Mouse (Mus musculus): ENCODE results near the gene Gjc2. TPM values are rescaled to one million over a fixed set of nuclear protein-coding genes. Genes with fewer than 3 reads are reported as not detected.
"Not testable (repeated sequence)": the region's sequence is repeated elsewhere in the genome, so short reads cannot be mapped to it uniquely, and the experiment has no call there.

Gjc2 gene
- polyA plus RNA-seq, 1 experiment from 2014 or later: 0.36 TPM

GRCm38 (mm10) chr11:59212892-59213494 is 30.0 kb upstream of the Gjc2 start:
- H3K36me3 ChIP-seq (ENCODE audit: control insufficient read depth, insufficient read depth, low read length): peaks cover 35% of the 10 kb centered on the region

GRCm38 (mm10) chr11:59212320-59212719 is 29.3 kb upstream of the Gjc2 start:
- not testable (repeated sequence) for H3K9ac ChIP-seq (replicated peaks; ENCODE audit: low read depth, low read length); H3K4me2 ChIP-seq (replicated peaks; ENCODE audit: low read depth, low read length); H3K4me1 ChIP-seq (ENCODE audit: control insufficient read depth, insufficient read depth, low read length); H3K9me3 ChIP-seq (ENCODE audit: control insufficient read depth, low read depth, low read length); H3K27me3 ChIP-seq (ENCODE audit: control insufficient read depth, insufficient read depth, low read length); H3K27ac ChIP-seq (ENCODE audit: low read length); H3K4me3 ChIP-seq (ENCODE audit: low read depth, low read length); ATAC-seq (ENCODE audit: insufficient number of reproducible peaks, insufficient read depth, low FRiP score, low read depth)
- WGBS: 80% methylated on average over 12 of the region's 12 CpGs
- peaks cover 31% of the 10 kb centered on the region for H3K36me3 ChIP-seq (ENCODE audit: control insufficient read depth, insufficient read depth, low read length)

More at GRCm38 (mm10) chr11:59212892-59213494, 30.0 kb upstream of the Gjc2 start:
- no peak overlapping the region for H3K4me2 ChIP-seq (replicated peaks; ENCODE audit: low read depth, low read length)
- peaks cover 10% of the 10 kb centered on the region; the same call in 1 of the 2 replicates for H3K4me1 ChIP-seq (ENCODE audit: control insufficient read depth, insufficient read depth, low read length)
- ATAC-seq (ENCODE audit: insufficient number of reproducible peaks, insufficient read depth, low FRiP score, low read depth): no peak
- no peak overlapping the region for H3K27ac ChIP-seq (ENCODE audit: low read length)
- H3K9me3 ChIP-seq (ENCODE audit: control insufficient read depth, low read depth, low read length): no peaks in the 10 kb centered on the region
- H3K4me3 ChIP-seq (ENCODE audit: low read depth, low read length): no peak overlapping the region
- no peak overlapping the region for H3K9ac ChIP-seq (replicated peaks; ENCODE audit: low read depth, low read length)
- WGBS: 89% methylated on average over 12 of the region's 12 CpGs
- H3K27me3 ChIP-seq (ENCODE audit: control insufficient read depth, insufficient read depth, low read length): no peaks in the 10 kb centered on the region

- peaks cover 31% of the 10 kb centered on the region for H3K36me3 ChIP-seq (ENCODE audit: control insufficient read depth, insufficient read depth, low read length)
- not testable (repeated sequence) for H3K27me3 ChIP-seq (ENCODE audit: control insufficient read depth, insufficient read depth, low read length)
Measured at GRCm38 (mm10) chr11:59211561-59211960, 28.5 kb upstream of the Gjc2 start.

GRCm38 (mm10) chr11:59210020-59210419 is 27.0 kb upstream of the Gjc2 start:
- no peak overlapping the region for H3K4me2 ChIP-seq (replicated peaks; ENCODE audit: low read depth, low read length)
- H3K9ac ChIP-seq (replicated peaks; ENCODE audit: low read depth, low read length): no peak overlapping the region
- peaks cover 37% of the 10 kb centered on the region for H3K36me3 ChIP-seq (ENCODE audit: control insufficient read depth, insufficient read depth, low read length)
- no peaks in the 10 kb centered on the region for H3K27me3 ChIP-seq (ENCODE audit: control insufficient read depth, insufficient read depth, low read length)
- no peak overlapping the region for H3K4me3 ChIP-seq (ENCODE audit: low read depth, low read length)
- WGBS: 83% methylated on average over 4 of the region's 4 CpGs
- no peaks in the 10 kb centered on the region for H3K9me3 ChIP-seq (ENCODE audit: control insufficient read depth, low read depth, low read length)
- no peak overlapping the region for H3K27ac ChIP-seq (ENCODE audit: low read length)
- H3K4me1 ChIP-seq (ENCODE audit: control insufficient read depth, insufficient read depth, low read length): peaks cover 5% of the 10 kb centered on the region; the same call in 1 of the 2 replicates
- ATAC-seq (ENCODE audit: insufficient number of reproducible peaks, insufficient read depth, low FRiP score, low read depth): no peak

More at GRCm38 (mm10) chr11:59211561-59211960, 28.5 kb upstream of the Gjc2 start:
- not testable (repeated sequence) for H3K9me3 ChIP-seq (ENCODE audit: control insufficient read depth, low read depth, low read length); H3K27ac ChIP-seq (ENCODE audit: low read length); H3K4me1 ChIP-seq (ENCODE audit: control insufficient read depth, insufficient read depth, low read length); H3K4me2 ChIP-seq (replicated peaks; ENCODE audit: low read depth, low read length); H3K4me3 ChIP-seq (ENCODE audit: low read depth, low read length); H3K9ac ChIP-seq (replicated peaks; ENCODE audit: low read depth, low read length); ATAC-seq (ENCODE audit: insufficient number of reproducible peaks, insufficient read depth, low FRiP score, low read depth)
- WGBS: 84% methylated on average over 9 of the region's 9 CpGs

GRCm38 (mm10) chr11:59209580-59209979 is 26.6 kb upstream of the Gjc2 start:
- H3K36me3 ChIP-seq (ENCODE audit: control insufficient read depth, insufficient read depth, low read length): peaks cover 37% of the 10 kb centered on the region
- no peak overlapping the region for H3K27ac ChIP-seq (ENCODE audit: low read length)
- H3K4me2 ChIP-seq (replicated peaks; ENCODE audit: low read depth, low read length): peak overlapping the region; percentile 66; the same call in 1 of the 2 replicates
- no peak overlapping the region for H3K9ac ChIP-seq (replicated peaks; ENCODE audit: low read depth, low read length)
- no peak for ATAC-seq (ENCODE audit: insufficient number of reproducible peaks, insufficient read depth, low FRiP score, low read depth)
- WGBS: 62% methylated on average over 5 of the region's 5 CpGs
- H3K27me3 ChIP-seq (ENCODE audit: control insufficient read depth, insufficient read depth, low read length): no peaks in the 10 kb centered on the region
- peak overlapping the region; percentile 90; the same call in 1 of the 2 replicates for H3K4me3 ChIP-seq (ENCODE audit: low read depth, low read length)
- peaks cover 5% of the 10 kb centered on the region; the same call in 1 of the 2 replicates for H3K4me1 ChIP-seq (ENCODE audit: control insufficient read depth, insufficient read depth, low read length)
- no peaks in the 10 kb centered on the region for H3K9me3 ChIP-seq (ENCODE audit: control insufficient read depth, low read depth, low read length)

- H3K9ac ChIP-seq (replicated peaks; ENCODE audit: low read depth, low read length): 0 out of 2 replicates have a peak overlapping the region, but pooled peaks have one; percentile 90
- peak overlapping the region; percentile 91; the same call in 1 of the 2 replicates for H3K27ac ChIP-seq (ENCODE audit: low read length)
- H3K4me3 ChIP-seq (ENCODE audit: low read depth, low read length): peak overlapping the region; percentile 90
- peak overlapping the region; percentile 66 for H3K4me2 ChIP-seq (replicated peaks; ENCODE audit: low read depth, low read length)
- H3K4me1 ChIP-seq (ENCODE audit: control insufficient read depth, insufficient read depth, low read length): peaks cover 5% of the 10 kb centered on the region; the same call in 1 of the 2 replicates
- H3K36me3 ChIP-seq (ENCODE audit: control insufficient read depth, insufficient read depth, low read length): peaks cover 40% of the 10 kb centered on the region
- WGBS: 7% methylated on average over 18 of the region's 18 CpGs
- ATAC-seq (ENCODE audit: insufficient number of reproducible peaks, insufficient read depth, low FRiP score, low read depth): peak; percentile 42
- H3K9me3 ChIP-seq (ENCODE audit: control insufficient read depth, low read depth, low read length): no peaks in the 10 kb centered on the region
- no peaks in the 10 kb centered on the region for H3K27me3 ChIP-seq (ENCODE audit: control insufficient read depth, insufficient read depth, low read length)
Measured at GRCm38 (mm10) chr11:59209003-59209441, 26.0 kb upstream of the Gjc2 start.

- H3K27me3 ChIP-seq (ENCODE audit: control insufficient read depth, insufficient read depth, low read length): no peaks in the 10 kb centered on the region
- under 1% methylated on average over 67 of the region's 67 CpGs for WGBS
- ATAC-seq (ENCODE audit: insufficient number of reproducible peaks, insufficient read depth, low FRiP score, low read depth): peak; percentile 86
- peak within 1 kb of the TSS; percentile 91 for H3K27ac ChIP-seq (ENCODE audit: low read length)
- H3K9ac ChIP-seq (replicated peaks; ENCODE audit: low read depth, low read length): peak within 1 kb of the TSS; percentile 90
- H3K4me3 ChIP-seq (ENCODE audit: low read depth, low read length): peak within 1 kb of the TSS; percentile 90
- no peaks in the 10 kb centered on the region for H3K9me3 ChIP-seq (ENCODE audit: control insufficient read depth, low read depth, low read length)
- peaks cover 40% of the 10 kb centered on the region for H3K36me3 ChIP-seq (ENCODE audit: control insufficient read depth, insufficient read depth, low read length)
- peaks cover 5% of the 10 kb centered on the region; the same call in 1 of the 2 replicates for H3K4me1 ChIP-seq (ENCODE audit: control insufficient read depth, insufficient read depth, low read length)
- peak within 1 kb of the TSS; percentile 66 for H3K4me2 ChIP-seq (replicated peaks; ENCODE audit: low read depth, low read length)
Measured at GRCm38 (mm10) chr11:59208153-59208831, 25.3 kb upstream of the Gjc2 start, which contains the start of gene 2310033P09Rik. Gene 2310033P09Rik (plus strand): TSS chr11:59208321.

GRCm38 (mm10) chr11:59202081-59202995 is 19.3 kb upstream of the Gjc2 start, which contains the start of gene Mrpl55:
Gene Mrpl55 (plus strand): TSS chr11:59202486.
- Histone ChIP-seq H3K9ac (replicated peaks; ENCODE audit: low read depth, low read length) (peak within 1 kb of the TSS; percentile 53), H3K4me1 (ENCODE audit: control insufficient read depth, insufficient read depth, low read length) (peaks cover 13% of the 10 kb centered on the region), H3K36me3 (ENCODE audit: control insufficient read depth, insufficient read depth, low read length) (peaks cover 16% of the 10 kb centered on the region; the same call in 1 of the 2 replicates), H3K27me3 (ENCODE audit: control insufficient read depth, insufficient read depth, low read length) (no peaks in the 10 kb centered on the region), H3K4me2 (replicated peaks; ENCODE audit: low read depth, low read length) (peak within 1 kb of the TSS; percentile 86), H3K27ac (ENCODE audit: low read length) (peak within 1 kb of the TSS; percentile 34; the same call in 1 of the 2 replicates), H3K9me3 (ENCODE audit: control insufficient read depth, low read depth, low read length) (no peaks in the 10 kb centered on the region), H3K4me3 (ENCODE audit: low read depth, low read length) (peak within 1 kb of the TSS; percentile 55)
- under 1% methylated on average over 63 of the region's 63 CpGs for WGBS
- ATAC-seq (ENCODE audit: insufficient number of reproducible peaks, insufficient read depth, low FRiP score, low read depth): peak; percentile 89
